Mouse (Mus musculus): ENCODE results near the gene Srbd1. TPM values are rescaled to one million over a fixed set of nuclear protein-coding genes. Genes with fewer than 3 reads are reported as not detected.

Srbd1 gene
- polyA plus RNA-seq, 1 experiment from 2014 or later, result 8.4 TPM

DNA sequence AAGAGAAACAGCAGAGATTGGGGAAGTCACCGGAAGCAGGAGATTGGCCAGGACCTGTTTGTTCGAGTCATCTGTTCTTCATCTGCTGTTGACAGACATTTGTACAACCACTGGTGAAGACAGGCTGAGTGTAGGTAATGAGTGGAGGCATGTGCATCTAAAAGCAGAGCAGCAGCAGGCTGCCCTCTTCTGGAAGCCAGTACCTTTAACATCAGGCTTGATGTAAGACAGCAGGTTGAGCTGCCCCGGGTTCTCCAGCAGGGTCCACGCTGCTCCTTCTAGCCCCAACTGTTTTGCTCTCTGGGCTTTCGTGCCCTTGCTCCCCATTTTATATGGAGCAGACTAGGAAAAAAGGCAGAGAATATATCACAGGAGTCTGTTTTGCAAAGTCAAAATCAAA is 19.1 kb downstream of the Srbd1 start:
- no peaks in the 10 kb centered on the region for H3K4me1 ChIP-seq (ENCODE audit: control insufficient read depth, insufficient read depth, low read length)
- peaks cover 9% of the 10 kb centered on the region for H3K36me3 ChIP-seq (ENCODE audit: control insufficient read depth, insufficient read depth, low read length)
- H3K27me3 ChIP-seq (ENCODE audit: control insufficient read depth, insufficient read depth, low read length), result no peaks in the 10 kb centered on the region
- H3K9ac ChIP-seq (ENCODE audit: low read depth, low read length), result no peak overlapping the region
- 57% methylated on average over 5 of the region's 5 CpGs for WGBS (ENCODE audit: insufficient replicate concordance)
- no peaks in the 10 kb centered on the region for H3K9me3 ChIP-seq (replicated peaks; ENCODE audit: control insufficient read depth, low read length)
- no peak overlapping the region for H3K27ac ChIP-seq (ENCODE audit: low read depth, low read length)
- ATAC-seq (replicated peaks; ENCODE audit: insufficient number of reproducible peaks, low FRiP score, low TSS enrichment), result no peak
- H3K4me2 ChIP-seq, result no peak overlapping the region
- no peak overlapping the region for H3K4me3 ChIP-seq (ENCODE audit: low read depth, low read length)

- Histone ChIP-seq H3K4me3 (ENCODE audit: low read depth, low read length) (no peak overlapping the region), H3K4me2 (no peak overlapping the region), H3K9me3 (replicated peaks; ENCODE audit: control insufficient read depth, low read length) (no peaks in the 10 kb centered on the region), H3K4me1 (ENCODE audit: control insufficient read depth, insufficient read depth, low read length) (no peaks in the 10 kb centered on the region), H3K36me3 (ENCODE audit: control insufficient read depth, insufficient read depth, low read length) (peaks cover 9% of the 10 kb centered on the region), H3K9ac (ENCODE audit: low read depth, low read length) (no peak overlapping the region), H3K27ac (ENCODE audit: low read depth, low read length) (no peak overlapping the region), H3K27me3 (ENCODE audit: control insufficient read depth, insufficient read depth, low read length) (no peaks in the 10 kb centered on the region)
- no peak for ATAC-seq (replicated peaks; ENCODE audit: insufficient number of reproducible peaks, low FRiP score, low TSS enrichment)
- 83% methylated on average over 3 of the region's 3 CpGs for WGBS (ENCODE audit: insufficient replicate concordance)
These were observed 21.8 kb downstream of the Srbd1 start for GRCm38 (mm10) chr17:86123146-86123545.

GRCm38 (mm10) chr17:86096875-86097274 is 48.1 kb downstream of the Srbd1 start:
- H3K27me3 ChIP-seq (ENCODE audit: control insufficient read depth, insufficient read depth, low read length), result no peaks in the 10 kb centered on the region
- H3K4me2 ChIP-seq, result no peak overlapping the region
- H3K36me3 ChIP-seq (ENCODE audit: control insufficient read depth, insufficient read depth, low read length), result no peaks in the 10 kb centered on the region; the same call in 1 of the 2 replicates
- WGBS (ENCODE audit: insufficient replicate concordance), result 58% methylated on average over 2 of the region's 2 CpGs
- H3K9me3 ChIP-seq (replicated peaks; ENCODE audit: control insufficient read depth, low read length), result no peaks in the 10 kb centered on the region
- no peaks in the 10 kb centered on the region for H3K4me1 ChIP-seq (ENCODE audit: control insufficient read depth, insufficient read depth, low read length)
- no peak for ATAC-seq (replicated peaks; ENCODE audit: insufficient number of reproducible peaks, low FRiP score, low TSS enrichment)
- H3K9ac ChIP-seq (ENCODE audit: low read depth, low read length), result no peak overlapping the region
- no peak overlapping the region for H3K4me3 ChIP-seq (ENCODE audit: low read depth, low read length)
- no peak overlapping the region for H3K27ac ChIP-seq (ENCODE audit: low read depth, low read length)

- Histone ChIP-seq H3K4me3 (ENCODE audit: low read depth, low read length) (no peak overlapping the region), H3K9ac (ENCODE audit: low read depth, low read length) (no peak overlapping the region), H3K4me2 (no peak overlapping the region), H3K27me3 (ENCODE audit: control insufficient read depth, insufficient read depth, low read length) (no peaks in the 10 kb centered on the region), H3K4me1 (ENCODE audit: control insufficient read depth, insufficient read depth, low read length) (no peaks in the 10 kb centered on the region), H3K27ac (ENCODE audit: low read depth, low read length) (no peak overlapping the region), H3K36me3 (ENCODE audit: control insufficient read depth, insufficient read depth, low read length) (no peaks in the 10 kb centered on the region), H3K9me3 (replicated peaks; ENCODE audit: control insufficient read depth, low read length) (no peaks in the 10 kb centered on the region)
- no peak for ATAC-seq (replicated peaks; ENCODE audit: insufficient number of reproducible peaks, low FRiP score, low TSS enrichment)
- 71% methylated on average over 1 of the region's 1 CpGs for WGBS (ENCODE audit: insufficient replicate concordance)
These were observed 51.9 kb downstream of the Srbd1 start for GRCm38 (mm10) chr17:86093124-86093523.

GRCm38 (mm10) chr17:86091631-86092030 is 53.3 kb downstream of the Srbd1 start:
- Histone ChIP-seq H3K4me2 (no peak overlapping the region), H3K4me3 (ENCODE audit: low read depth, low read length) (no peak overlapping the region), H3K9ac (ENCODE audit: low read depth, low read length) (no peak overlapping the region), H3K27ac (ENCODE audit: low read depth, low read length) (no peak overlapping the region), H3K4me1 (ENCODE audit: control insufficient read depth, insufficient read depth, low read length) (no peaks in the 10 kb centered on the region), H3K36me3 (ENCODE audit: control insufficient read depth, insufficient read depth, low read length) (no peaks in the 10 kb centered on the region), H3K27me3 (ENCODE audit: control insufficient read depth, insufficient read depth, low read length) (no peaks in the 10 kb centered on the region), H3K9me3 (replicated peaks; ENCODE audit: control insufficient read depth, low read length) (no peaks in the 10 kb centered on the region)
- WGBS (ENCODE audit: insufficient replicate concordance), result 95% methylated on average over 1 of the region's 1 CpGs
- no peak for ATAC-seq (replicated peaks; ENCODE audit: insufficient number of reproducible peaks, low FRiP score, low TSS enrichment)

DNA sequence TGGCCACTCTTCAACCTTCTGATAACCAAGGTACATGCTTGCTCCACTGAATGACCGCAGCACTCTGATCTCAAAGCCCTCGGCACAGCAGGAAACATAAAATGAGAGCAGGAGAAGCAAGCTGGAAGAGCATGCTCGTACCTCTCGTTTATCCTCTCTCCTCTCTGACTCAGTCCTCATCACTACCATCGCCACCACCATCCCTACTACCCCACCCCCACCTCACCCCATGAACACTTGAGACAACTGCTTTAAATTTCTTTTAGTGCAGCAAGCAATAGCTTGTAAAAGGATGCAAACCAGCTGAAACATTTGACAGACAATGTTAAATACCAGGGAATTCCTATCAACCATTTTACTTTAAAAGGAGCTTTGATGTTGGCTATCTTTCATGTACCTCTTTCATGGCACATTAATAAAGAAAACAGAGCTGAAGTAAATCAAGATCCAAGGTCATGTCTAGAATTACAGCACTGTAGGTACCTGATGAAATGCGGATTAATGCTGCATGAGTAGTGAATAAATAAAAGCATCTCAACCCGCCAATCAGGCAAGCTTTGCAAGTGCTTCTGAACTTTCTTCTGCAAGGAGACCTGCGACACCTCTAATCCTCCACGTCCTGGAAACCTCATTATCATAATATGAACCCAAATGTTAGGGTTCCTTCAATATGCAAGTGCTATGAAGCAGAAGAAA is 54.9 kb downstream of the Srbd1 start:
- no peaks in the 10 kb centered on the region for H3K27me3 ChIP-seq (ENCODE audit: control insufficient read depth, insufficient read depth, low read length)
- no peak for ATAC-seq (replicated peaks; ENCODE audit: insufficient number of reproducible peaks, low FRiP score, low TSS enrichment)
- H3K9ac ChIP-seq (ENCODE audit: low read depth, low read length), result no peak overlapping the region
- no peak overlapping the region for H3K4me3 ChIP-seq (ENCODE audit: low read depth, low read length)
- WGBS (ENCODE audit: insufficient replicate concordance), result 74% methylated on average over 9 of the region's 9 CpGs
- no peaks in the 10 kb centered on the region for H3K4me1 ChIP-seq (ENCODE audit: control insufficient read depth, insufficient read depth, low read length)
- H3K9me3 ChIP-seq (replicated peaks; ENCODE audit: control insufficient read depth, low read length), result no peaks in the 10 kb centered on the region
- H3K36me3 ChIP-seq (ENCODE audit: control insufficient read depth, insufficient read depth, low read length), result no peaks in the 10 kb centered on the region
- H3K4me2 ChIP-seq, result no peak overlapping the region
- no peak overlapping the region for H3K27ac ChIP-seq (ENCODE audit: low read depth, low read length)

DNA sequence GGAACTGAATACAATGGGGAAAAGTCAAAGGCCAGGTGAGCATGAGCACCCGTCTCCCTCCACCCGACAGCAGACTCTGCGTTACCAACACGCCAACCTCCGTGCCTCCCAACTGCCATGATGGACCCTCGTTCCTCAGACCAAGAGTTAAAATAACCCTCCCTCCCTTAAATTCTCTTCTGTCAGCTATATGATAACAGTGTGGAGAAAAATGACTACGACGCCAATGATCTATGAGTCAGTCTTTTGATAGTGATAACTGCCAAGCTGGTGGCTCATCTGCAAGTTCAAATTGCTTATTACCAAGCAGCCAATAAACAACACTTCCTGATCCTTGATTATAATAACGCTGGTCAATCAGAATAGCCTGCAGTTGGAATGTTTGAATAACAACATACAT is 57.1 kb downstream of the Srbd1 start:
- H3K27ac ChIP-seq (ENCODE audit: low read depth, low read length), result no peak overlapping the region
- no peak overlapping the region for H3K4me3 ChIP-seq (ENCODE audit: low read depth, low read length)
- no peaks in the 10 kb centered on the region for H3K27me3 ChIP-seq (ENCODE audit: control insufficient read depth, insufficient read depth, low read length)
- H3K9me3 ChIP-seq (replicated peaks; ENCODE audit: control insufficient read depth, low read length), result no peaks in the 10 kb centered on the region
- WGBS (ENCODE audit: insufficient replicate concordance), result 78% methylated on average over 9 of the region's 9 CpGs
- no peak for ATAC-seq (replicated peaks; ENCODE audit: insufficient number of reproducible peaks, low FRiP score, low TSS enrichment)
- no peaks in the 10 kb centered on the region for H3K36me3 ChIP-seq (ENCODE audit: control insufficient read depth, insufficient read depth, low read length)
- no peaks in the 10 kb centered on the region for H3K4me1 ChIP-seq (ENCODE audit: control insufficient read depth, insufficient read depth, low read length)
- H3K4me2 ChIP-seq, result no peak overlapping the region
- H3K9ac ChIP-seq (ENCODE audit: low read depth, low read length), result no peak overlapping the region

DNA sequence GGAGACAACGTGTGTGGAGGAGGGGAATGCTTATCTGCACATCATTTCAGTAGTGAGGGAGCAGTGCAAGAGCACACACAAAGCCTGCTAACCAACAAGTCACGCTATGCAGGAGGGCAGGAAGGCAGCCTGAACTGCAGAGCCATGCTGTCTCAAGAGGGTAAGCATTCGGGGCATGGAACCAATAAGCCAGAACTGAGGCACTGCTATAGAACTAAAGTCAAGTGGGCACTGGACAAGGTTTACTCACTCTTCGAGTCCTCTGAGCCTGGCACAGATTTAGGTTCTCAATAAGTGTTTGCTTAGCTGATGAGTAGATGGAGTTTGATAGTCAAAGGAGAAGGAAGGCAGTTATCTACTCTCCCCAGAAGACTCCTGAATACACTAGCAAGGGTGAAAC is 58.8 kb downstream of the Srbd1 start:
- H3K36me3 ChIP-seq (ENCODE audit: control insufficient read depth, insufficient read depth, low read length), result no peaks in the 10 kb centered on the region
- no peak overlapping the region for H3K27ac ChIP-seq (ENCODE audit: low read depth, low read length)
- no peaks in the 10 kb centered on the region for H3K9me3 ChIP-seq (replicated peaks; ENCODE audit: control insufficient read depth, low read length)
- no peaks in the 10 kb centered on the region for H3K27me3 ChIP-seq (ENCODE audit: control insufficient read depth, insufficient read depth, low read length)
- H3K4me1 ChIP-seq (ENCODE audit: control insufficient read depth, insufficient read depth, low read length), result no peaks in the 10 kb centered on the region
- H3K4me2 ChIP-seq, result no peak overlapping the region
- no peak overlapping the region for H3K9ac ChIP-seq (ENCODE audit: low read depth, low read length)
- no peak for ATAC-seq (replicated peaks; ENCODE audit: insufficient number of reproducible peaks, low FRiP score, low TSS enrichment)
- 64% methylated on average over 4 of the region's 4 CpGs for WGBS (ENCODE audit: insufficient replicate concordance)
- H3K4me3 ChIP-seq (ENCODE audit: low read depth, low read length), result no peak overlapping the region

DNA sequence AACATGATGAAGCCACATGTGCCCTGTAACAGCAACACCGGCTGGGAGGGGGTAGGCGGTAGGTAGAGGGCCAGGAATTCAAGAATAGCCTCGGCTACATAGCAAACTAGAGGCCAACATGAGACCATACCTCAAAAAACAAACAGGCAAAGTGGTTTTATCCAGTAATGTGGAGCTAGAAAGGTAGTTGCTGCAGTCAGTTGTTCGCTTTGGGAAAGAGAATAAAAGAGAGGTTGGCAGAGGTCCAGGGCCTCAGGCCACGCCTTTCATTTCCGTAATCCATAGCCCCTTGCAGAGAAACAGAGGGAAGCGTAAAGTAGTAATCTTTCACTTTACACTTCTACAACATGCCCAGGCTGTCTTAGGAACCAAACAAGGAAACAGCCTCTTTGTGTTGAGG is 61.8 kb downstream of the Srbd1 start:
- 86% methylated on average over 7 of the region's 7 CpGs for WGBS (ENCODE audit: insufficient replicate concordance)
- no peak overlapping the region for H3K4me2 ChIP-seq
- H3K9me3 ChIP-seq (replicated peaks; ENCODE audit: control insufficient read depth, low read length), result no peaks in the 10 kb centered on the region
- no peaks in the 10 kb centered on the region for H3K36me3 ChIP-seq (ENCODE audit: control insufficient read depth, insufficient read depth, low read length)
- ATAC-seq (replicated peaks; ENCODE audit: insufficient number of reproducible peaks, low FRiP score, low TSS enrichment), result no peak
- H3K4me1 ChIP-seq (ENCODE audit: control insufficient read depth, insufficient read depth, low read length), result no peaks in the 10 kb centered on the region
- H3K4me3 ChIP-seq (ENCODE audit: low read depth, low read length), result no peak overlapping the region
- H3K27me3 ChIP-seq (ENCODE audit: control insufficient read depth, insufficient read depth, low read length), result no peaks in the 10 kb centered on the region
- no peak overlapping the region for H3K27ac ChIP-seq (ENCODE audit: low read depth, low read length)
- H3K9ac ChIP-seq (ENCODE audit: low read depth, low read length), result no peak overlapping the region
